Mouse (Mus musculus): ENCODE measurements around the gene Henmt1.

Gene Henmt1

DNA sequence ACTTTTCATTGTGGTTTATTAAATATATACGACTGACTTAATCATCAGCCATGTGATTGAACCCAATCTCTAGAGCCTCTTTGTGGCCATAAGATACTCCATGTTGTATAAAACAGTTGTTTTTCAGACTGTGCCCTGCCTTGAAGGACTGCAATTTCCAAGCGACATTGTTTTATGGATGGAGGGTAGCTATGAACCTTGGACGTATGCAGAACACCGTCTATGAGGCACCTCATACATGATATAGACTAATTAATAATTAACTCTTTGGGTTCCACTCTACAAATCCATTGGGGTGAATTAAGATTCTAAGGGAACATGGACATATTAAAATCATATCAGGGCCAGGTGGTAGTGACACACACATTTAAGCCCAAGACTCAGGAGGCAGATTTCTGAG is 14.0 kb upstream of the Henmt1 start:
- in situ Hi-C loops (cut with MboI; ENCODE audit: unreplicated experiment in 2 of 2), result no loop called here

DNA sequence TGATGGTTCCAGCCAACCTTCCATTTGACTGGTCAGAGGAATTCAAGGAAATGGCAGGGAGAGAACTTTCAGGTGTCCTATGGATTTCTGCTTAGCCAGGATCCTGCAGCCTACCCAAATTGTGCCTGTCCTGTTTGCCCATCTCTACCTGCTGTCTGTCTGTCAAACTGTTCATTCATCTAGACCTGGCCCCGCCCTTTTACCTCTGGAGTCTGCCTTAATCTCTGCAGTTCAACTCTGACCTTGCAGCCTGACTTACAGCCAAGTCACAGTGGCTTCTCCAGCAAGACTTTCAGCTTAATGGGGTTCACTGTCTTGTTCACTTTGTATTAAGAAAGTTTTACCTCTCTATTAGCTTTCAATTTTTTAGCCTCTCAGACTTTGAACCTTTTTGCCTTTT is 13.4 kb upstream of the Henmt1 start:
- in situ Hi-C loops (cut with MboI; ENCODE audit: unreplicated experiment in 2 of 2), result no loop called here

DNA sequence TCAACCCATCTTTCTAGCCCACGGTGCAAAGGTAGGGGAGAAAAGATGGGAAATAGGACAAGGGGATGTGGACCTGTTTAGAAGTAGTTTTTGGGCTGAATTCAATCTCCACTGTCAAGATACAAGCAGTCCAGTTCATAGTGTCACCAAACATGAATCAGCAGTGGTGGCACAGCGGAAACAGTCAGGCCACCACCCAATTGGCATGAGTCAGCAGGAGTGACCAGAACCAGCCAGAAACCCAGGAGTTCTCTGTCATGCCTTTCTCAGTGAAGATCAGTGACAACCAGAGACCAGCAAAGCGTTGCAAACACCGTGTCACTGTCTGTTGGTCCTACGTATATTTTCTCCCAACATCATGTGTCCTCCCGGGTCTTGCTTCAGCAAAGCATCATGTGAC is 6.1 kb upstream of the Henmt1 start:
- in situ Hi-C loops (cut with MboI; ENCODE audit: unreplicated experiment in 2 of 2), result loop anchor here in 1 of 2 experiments (10.0 kb wide), 1 partner anchor 131 kb away; no protein-coding TSS in a partner anchor

DNA sequence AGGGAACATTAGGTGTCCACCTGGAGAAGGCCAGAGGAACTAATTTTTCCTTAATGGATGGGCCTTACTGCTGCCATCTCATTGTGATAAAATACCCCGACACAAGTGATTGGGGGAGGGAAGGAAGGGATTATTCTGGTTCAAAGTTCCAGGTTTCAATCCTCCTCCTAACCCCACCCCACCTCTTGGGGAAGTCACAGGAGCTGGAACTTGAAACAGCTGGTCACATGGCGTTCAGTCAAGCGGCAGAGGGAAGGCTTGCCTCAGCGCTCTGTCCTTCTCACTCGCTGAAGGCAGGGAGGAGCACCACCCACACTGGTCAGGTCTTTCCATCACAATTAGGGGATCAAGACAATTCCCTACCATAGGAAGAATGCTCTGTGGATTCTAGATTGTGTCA is 982 bp upstream of the Henmt1 start:
- in situ Hi-C loops (cut with MboI; ENCODE audit: unreplicated experiment in 2 of 2), result loop anchor here in 1 of 2 experiments (10.0 kb wide), 1 partner anchor 126 kb away; no protein-coding TSS in a partner anchor

GRCm38 (mm10) chr3:108940001-108940633 is 444 bp downstream of the Henmt1 start, which contains the start of gene Gm9857:
TSS of gene Gm9857 (minus strand) at chr3:108940445.
- in situ Hi-C loops (cut with MboI; ENCODE audit: unreplicated experiment in 2 of 2), result no loop called here

DNA sequence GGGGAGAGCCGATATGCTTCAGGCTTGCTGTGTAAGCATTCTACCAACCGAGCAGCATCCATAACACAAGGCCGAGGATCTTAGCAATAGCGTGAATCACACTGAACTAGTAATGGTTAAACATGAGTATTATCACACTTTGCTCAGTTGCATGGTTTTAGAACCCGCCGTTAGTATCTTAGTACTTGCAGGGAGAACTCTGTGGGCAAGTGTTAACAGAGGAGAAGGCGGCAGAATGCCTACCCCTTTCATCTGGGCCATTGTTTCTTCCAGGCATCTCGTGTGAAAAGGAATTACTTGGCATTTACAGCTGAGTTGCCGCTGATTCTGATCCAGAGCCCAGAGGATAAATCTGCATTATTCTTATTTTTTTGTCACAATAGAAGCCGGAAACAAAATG is 1.3 kb downstream of the Henmt1 start:
- in situ Hi-C loops (cut with MboI; ENCODE audit: unreplicated experiment in 2 of 2), result no loop called here

GRCm38 (mm10) chr3:108957976-108958375 is 18.3 kb downstream of the Henmt1 start:
- in situ Hi-C loops (cut with MboI; ENCODE audit: unreplicated experiment in 2 of 2), result no loop called here

DNA sequence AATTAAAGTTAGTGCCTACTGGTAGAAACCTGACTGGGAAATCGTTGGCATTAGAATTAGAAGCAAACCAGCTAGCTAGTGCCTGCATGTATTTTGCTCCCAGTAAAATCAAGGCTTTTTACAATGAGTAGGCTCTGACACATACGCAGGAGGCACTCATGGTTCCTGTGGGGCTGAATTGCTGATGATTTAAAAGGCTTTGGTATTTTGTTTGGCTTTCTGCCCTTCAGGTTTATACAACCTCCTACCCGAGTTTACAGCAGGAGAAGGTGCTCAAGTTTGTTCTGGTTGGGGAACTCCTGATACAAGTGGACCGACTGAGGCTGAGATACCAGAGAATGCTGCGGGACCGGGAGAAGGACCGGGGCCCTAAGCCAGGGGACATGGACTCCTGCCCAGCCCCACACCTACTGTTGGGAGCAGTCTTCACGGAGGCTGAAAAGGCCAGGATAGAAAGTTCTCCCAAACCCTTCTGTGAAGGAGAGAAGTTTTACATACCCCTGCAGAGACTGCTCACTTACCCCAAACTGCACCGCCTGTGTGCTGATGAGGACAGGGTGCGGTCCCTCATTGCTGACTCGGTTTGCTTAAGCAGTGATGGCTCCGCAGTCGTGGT is 20.1 kb downstream of the Henmt1 start:
- in situ Hi-C loops (cut with MboI; ENCODE audit: unreplicated experiment in 2 of 2), result no loop called here

GRCm38 (mm10) chr3:108961226-108961625 is 21.6 kb downstream of the Henmt1 start:
- in situ Hi-C loops (cut with MboI; ENCODE audit: unreplicated experiment in 2 of 2), result no loop called here

GRCm38 (mm10) chr3:108961655-108962054 is 22.0 kb downstream of the Henmt1 start:
- in situ Hi-C loops (cut with MboI; ENCODE audit: unreplicated experiment in 2 of 2), result no loop called here

GRCm38 (mm10) chr3:108963278-108963677 is 23.6 kb downstream of the Henmt1 start:
- in situ Hi-C loops (cut with MboI; ENCODE audit: unreplicated experiment in 2 of 2), result no loop called here

DNA sequence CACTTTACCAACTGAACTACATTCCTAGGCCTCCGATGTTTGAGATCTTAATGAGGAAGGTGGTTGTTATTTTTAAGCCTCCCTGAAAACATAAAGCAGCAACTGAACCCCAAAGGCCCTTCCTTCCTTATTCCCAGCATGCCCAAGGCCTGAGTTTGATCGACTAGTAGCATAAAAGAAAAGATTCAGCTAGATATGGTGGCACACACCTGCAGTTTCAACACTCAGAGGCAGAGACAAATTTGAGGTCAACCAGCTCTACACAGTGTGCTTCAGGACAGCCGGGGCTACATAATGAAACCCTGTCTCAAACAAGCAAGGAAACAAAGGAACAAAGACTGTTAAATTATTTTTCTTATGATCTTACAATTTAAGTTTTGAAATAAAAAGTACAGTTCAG is 24.1 kb downstream of the Henmt1 start:
- in situ Hi-C loops (cut with MboI; ENCODE audit: unreplicated experiment in 2 of 2), result no loop called here

DNA sequence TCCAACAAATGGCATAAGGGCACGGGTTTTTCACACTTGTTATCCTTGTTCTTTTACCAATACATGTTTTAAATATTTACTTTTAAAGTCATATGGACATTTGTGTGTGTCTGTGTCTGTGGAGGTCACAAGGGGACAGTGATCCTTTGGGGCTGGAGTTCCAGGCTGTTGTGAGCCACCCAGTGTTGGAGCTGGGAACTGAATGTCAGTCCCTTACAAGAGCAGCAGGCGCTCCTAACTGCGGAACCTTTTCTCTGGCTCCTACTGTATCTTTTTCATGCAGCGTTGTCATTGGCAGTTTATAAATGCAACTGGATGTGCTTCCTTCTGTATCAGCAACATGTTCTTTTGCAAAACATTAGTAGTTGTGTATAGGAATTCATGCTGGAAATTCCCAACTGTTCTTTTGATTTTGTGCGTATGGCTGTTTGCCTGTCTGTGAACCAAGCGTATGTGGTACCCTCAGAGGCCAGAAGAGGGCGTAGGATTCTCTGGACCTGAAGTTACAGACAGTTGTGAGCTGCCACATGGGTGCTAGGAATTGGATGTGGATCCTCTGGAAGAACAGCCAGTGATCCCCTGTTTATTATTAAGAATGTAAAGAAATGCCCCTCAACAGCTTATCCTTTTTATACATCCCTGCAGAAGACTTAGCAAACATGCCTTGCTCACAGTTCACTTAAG is 24.8 kb downstream of the Henmt1 start:
- in situ Hi-C loops (cut with MboI; ENCODE audit: unreplicated experiment in 2 of 2), result no loop called here

DNA sequence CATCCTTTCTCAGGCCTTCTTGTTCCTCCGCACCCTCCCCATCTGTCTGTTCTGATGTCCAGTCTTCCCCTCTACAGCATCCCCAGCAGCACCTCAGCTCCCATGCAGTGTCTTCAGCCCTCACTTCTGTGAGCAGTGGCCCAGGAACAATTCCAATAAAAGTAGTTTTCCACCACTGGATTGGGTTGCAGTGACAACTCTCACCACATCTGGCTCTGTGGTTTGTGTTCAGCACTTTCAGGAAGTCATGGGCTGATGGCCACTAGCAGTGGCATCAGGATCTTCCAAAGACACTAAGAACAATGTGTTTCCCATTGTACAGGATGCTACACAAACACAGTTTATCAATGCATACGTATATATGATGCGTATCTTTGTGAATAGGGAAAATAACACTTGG is 26.4 kb downstream of the Henmt1 start:
- in situ Hi-C loops (cut with MboI; ENCODE audit: unreplicated experiment in 2 of 2), result no loop called here

- in situ Hi-C loops (cut with MboI; ENCODE audit: unreplicated experiment in 2 of 2), result no loop called here
These were observed 34.4 kb downstream of the Henmt1 start for GRCm38 (mm10) chr3:108973980-108974660.

DNA sequence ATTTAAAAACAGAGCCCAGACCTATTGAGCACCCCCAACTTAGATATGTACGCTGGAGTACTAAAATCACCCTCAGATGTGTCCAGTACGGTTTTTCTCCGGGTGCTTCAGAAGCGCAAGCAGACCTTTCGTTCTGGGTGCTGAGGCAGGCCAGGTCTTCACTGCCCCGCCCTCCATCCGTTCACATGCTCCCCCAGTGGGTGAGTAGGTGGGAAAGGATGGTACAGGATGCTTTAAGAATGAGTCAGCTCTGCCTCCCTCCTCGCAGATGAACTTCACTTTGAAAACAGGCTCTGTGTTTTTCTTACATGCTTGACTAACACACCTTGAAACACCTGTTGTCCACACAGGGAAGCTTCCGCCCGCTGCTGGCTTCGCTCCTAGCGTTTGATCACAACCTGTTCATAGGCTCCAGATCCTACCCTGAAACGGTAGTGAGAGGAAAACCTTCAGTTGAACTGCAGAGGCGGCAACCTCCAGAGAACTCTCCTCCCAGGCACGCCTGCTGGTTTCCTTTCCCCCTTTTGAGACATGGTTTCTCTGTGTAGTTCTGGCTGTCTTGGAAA is 35.3 kb downstream of the Henmt1 start:
- in situ Hi-C loops (cut with MboI; ENCODE audit: unreplicated experiment in 2 of 2), result no loop called here

GRCm38 (mm10) chr3:108977340-108978030 is 37.8 kb downstream of the Henmt1 start:
- in situ Hi-C loops (cut with MboI; ENCODE audit: unreplicated experiment in 2 of 2), result no loop called here

DNA sequence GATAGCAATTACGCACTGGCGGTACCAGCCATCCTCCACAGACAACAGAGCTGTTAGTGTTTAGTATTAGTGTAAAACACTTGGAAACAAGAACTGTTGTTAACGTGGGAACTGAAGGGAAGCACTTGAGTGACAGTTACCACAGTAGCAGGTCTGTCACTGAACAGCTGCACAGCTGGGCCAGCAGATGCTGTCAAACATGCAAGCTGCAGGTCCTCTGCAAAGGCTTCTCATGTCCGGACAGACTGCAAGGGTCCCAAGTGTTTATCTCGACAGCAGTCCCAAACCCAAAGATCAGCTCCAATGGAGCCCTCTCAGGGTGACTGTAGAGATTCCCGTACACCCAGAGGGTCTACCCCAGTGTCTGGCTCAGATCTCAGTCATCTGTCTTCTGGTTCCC is 42.3 kb downstream of the Henmt1 start:
- in situ Hi-C loops (cut with MboI; ENCODE audit: unreplicated experiment in 2 of 2), result no loop called here

- in situ Hi-C loops (cut with MboI; ENCODE audit: unreplicated experiment in 2 of 2), result no loop called here
These were observed 44.3 kb downstream of the Henmt1 start for GRCm38 (mm10) chr3:108983989-108984388.

GRCm38 (mm10) chr3:108986534-108986933 is 46.9 kb downstream of the Henmt1 start:
- in situ Hi-C loops (cut with MboI; ENCODE audit: unreplicated experiment in 2 of 2), result no loop called here
